Mouse (Mus musculus): Measurements from ENCODE around the gene Gm20605.
"Not testable (repeated sequence)": the region's sequence is repeated elsewhere in the genome, so short reads cannot be mapped to it uniquely, and the experiment has no call there.

Gm20605 gene

GRCm38 (mm10) chr5:137613076-137613475 lies 15.9 kb upstream of the Gm20605 start:
- no peak for DNase-seq (ENCODE audit: low read depth, low spot score)

DNA sequence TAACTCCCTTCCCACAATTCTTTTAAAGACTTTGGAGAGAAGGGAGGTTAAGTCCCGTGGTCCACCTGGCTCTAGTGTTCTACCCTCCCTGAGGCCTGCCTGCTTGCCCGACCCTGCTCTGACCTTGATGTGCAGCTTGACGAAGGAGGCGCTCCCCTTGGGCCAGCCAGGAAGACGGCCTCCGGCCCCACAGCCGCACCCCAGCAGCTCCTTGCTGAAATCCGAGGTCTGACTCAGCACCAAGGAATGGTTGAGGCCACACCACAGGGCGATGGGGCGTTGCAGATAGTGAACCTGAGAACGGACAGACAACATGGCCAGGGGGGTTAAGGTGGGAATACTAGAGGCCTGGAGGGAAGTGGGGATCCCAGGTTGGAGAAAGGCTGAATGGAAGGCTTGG lies 15.4 kb upstream of the Gm20605 start, which contains the start of gene Pcolce:
Gene Pcolce (minus strand): TSS at position 235 of the 400 bp plus-strand sequence.
- DNase-seq (ENCODE audit: low read depth, low spot score): peak; percentile 69

GRCm38 (mm10) chr5:137614921-137615320 lies 14.1 kb upstream of the Gm20605 start:
- not testable (repeated sequence) for DNase-seq (ENCODE audit: low read depth, low spot score)

DNA sequence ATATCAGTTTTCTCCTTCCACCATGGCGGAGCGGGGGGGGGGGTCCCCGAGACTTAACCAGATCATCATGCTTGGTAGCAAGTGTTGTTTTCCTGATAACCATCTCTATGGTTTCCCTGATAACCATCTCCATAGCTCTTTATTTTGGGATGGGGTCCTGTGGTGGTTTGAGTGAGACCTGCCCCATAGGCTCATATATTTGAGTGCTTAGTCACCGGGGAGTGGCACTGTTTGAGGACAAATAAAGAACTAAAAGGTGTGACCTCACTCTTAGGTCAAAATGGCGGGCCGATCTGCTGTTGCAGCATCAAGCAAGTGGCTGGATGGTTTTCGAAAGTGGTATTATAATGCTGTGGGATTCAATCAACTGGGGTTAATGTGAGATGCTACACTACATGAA lies 13.6 kb upstream of the Gm20605 start:
- DNase-seq (ENCODE audit: low read depth, low spot score): no peak

- no peak for DNase-seq (ENCODE audit: low read depth, low spot score)
Observed at GRCm38 (mm10) chr5:137623937-137624530, 4.9 kb upstream of the Gm20605 start.

GRCm38 (mm10) chr5:137627991-137628390 lies 984 bp upstream of the Gm20605 start:
- peak; percentile 49 for DNase-seq (ENCODE audit: low read depth, low spot score)

GRCm38 (mm10) chr5:137629306-137629721 lies 339 bp downstream of the Gm20605 start:
- DNase-seq (ENCODE audit: low read depth, low spot score): peak; percentile 79

DNA sequence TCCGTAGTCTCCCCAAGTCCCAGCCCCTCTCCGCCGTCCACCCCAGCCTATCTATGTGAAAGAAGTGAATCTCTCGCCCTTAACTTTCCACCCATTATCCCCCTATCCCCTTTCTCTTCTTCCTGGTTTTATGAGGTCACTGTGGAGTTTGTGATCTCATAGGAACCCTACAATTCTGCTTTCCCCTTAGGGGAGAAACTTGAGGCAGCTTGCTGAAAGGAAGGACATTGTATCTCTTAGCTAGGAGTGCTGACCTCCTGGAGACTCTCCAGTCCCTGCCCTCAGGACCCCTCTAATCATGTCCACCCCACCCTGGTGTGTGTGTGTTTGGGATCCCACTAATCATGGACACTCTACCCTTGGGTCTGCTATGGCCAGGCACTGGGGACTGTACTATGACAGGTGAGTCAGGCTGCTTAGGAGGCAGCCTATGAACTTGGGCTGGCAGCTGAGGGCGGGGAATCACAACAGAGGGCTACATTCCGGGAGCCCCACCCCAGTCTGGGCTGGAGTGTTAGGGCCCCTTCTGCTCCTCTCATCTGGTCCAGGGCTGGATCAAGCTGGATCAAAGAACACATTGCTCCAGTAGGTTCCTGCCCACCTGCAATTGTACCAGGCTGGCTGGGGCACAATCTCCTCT lies 1.1 kb downstream of the Gm20605 start:
- DNase-seq (ENCODE audit: low read depth, low spot score): peak; percentile 91

- peak; percentile 53 for DNase-seq (ENCODE audit: low read depth, low spot score)
Observed at GRCm38 (mm10) chr5:137630602-137631001, 1.6 kb downstream of the Gm20605 start.

DNA sequence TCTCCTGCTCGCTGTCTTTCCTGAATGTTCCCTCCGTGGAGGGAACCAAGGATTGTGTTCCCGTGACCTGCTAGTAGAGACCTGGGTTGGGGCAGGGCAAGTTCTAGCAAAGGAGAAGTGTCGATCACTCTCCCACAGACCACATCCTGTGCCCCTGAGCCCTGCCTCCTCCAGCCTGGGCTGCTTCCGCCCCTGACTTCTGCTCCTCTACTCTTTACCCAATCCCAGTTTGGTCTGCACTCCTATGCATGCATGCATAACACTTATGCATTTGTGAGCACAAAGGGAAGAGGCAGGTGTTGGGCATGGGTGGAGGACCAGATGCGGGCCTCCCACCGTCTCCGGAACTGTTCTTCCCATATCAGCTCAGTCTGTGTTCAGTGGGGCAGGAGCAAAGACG lies 2.2 kb downstream of the Gm20605 start:
- peak; percentile 96 for DNase-seq (ENCODE audit: low read depth, low spot score)

DNA sequence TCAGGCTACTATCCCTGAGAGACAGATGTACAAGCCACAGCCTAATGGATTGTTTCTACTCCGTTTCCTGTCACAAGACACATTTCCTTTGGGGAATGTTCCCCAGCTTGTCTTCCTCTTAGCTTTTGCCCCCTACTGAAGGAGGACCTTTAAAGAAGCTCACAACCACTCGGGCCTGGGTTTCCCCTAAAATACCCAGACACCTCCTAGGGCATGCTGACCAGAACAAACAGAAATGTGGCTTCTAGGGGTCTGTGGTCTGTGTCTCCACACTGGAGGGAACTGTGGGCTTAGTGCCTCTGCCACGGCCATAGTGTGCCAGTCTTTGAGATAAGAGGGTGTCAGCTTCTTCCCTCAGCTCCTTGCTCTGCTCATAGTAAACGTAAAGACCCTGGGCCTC lies 2.6 kb downstream of the Gm20605 start:
- DNase-seq (ENCODE audit: low read depth, low spot score): no peak

GRCm38 (mm10) chr5:137633397-137634084 lies 4.6 kb downstream of the Gm20605 start:
- DNase-seq (ENCODE audit: low read depth, low spot score): no peak

- peak; percentile 72 for DNase-seq (ENCODE audit: low read depth, low spot score)
Observed at GRCm38 (mm10) chr5:137639472-137639871, 10.5 kb downstream of the Gm20605 start.

DNA sequence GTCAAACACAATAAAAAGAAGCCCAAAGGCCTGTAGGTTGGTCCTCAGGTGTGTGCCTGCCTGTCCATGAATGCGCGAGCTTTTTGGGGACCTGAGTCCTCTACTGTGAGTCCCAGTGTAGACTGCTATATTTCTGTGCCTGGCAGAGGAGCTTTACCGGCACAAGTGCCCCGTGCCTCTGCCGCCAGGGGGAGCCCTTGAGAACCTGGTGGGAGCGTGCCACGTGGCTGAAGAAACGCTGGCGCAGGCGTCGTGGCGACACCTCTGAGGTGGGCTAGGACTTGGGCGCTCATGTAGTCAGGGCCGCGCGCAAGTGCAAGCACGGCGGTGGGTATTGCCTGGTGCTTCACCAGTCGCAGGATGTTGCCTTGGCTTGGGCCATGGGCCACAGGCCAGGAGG lies 12.1 kb downstream of the Gm20605 start, which contains the start of gene Sap25:
Gene Sap25 (plus strand): TSS at position 281 of the 400 bp plus-strand sequence.
- DNase-seq (ENCODE audit: low read depth, low spot score): peak; percentile 93

- peak; percentile 56 for DNase-seq (ENCODE audit: low read depth, low spot score)
Observed at GRCm38 (mm10) chr5:137642886-137643285, 13.9 kb downstream of the Gm20605 start.

DNA sequence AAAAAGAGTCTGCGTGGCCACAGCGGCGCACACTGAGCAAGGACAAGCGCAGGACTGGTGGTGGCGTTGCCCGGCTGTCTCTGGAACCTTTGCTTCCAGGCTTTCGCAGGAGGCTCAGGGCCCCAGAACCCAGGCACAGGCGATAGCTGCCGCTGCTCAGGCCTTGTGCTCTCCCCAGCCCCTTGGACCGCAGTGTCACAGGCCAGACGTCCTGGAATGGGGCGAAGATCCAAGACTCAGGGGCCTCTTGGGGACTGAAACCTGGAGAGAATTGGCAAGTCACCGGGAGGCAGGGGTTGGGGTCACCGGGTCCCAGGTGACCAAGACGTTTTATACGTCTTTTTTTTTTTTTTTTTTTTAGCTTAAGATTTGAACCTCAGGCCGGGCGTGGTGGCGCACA lies 15.5 kb downstream of the Gm20605 start:
- no peak for DNase-seq (ENCODE audit: low read depth, low spot score)

- no peak for DNase-seq (ENCODE audit: low read depth, low spot score)
Observed at GRCm38 (mm10) chr5:137645091-137645651, 16.2 kb downstream of the Gm20605 start.

GRCm38 (mm10) chr5:137645652-137646091 lies 16.7 kb downstream of the Gm20605 start, which contains the start of gene Irs3:
Irs3 (minus strand) TSS chr5:137645714.
- no peak for DNase-seq (ENCODE audit: low read depth, low spot score)

DNA sequence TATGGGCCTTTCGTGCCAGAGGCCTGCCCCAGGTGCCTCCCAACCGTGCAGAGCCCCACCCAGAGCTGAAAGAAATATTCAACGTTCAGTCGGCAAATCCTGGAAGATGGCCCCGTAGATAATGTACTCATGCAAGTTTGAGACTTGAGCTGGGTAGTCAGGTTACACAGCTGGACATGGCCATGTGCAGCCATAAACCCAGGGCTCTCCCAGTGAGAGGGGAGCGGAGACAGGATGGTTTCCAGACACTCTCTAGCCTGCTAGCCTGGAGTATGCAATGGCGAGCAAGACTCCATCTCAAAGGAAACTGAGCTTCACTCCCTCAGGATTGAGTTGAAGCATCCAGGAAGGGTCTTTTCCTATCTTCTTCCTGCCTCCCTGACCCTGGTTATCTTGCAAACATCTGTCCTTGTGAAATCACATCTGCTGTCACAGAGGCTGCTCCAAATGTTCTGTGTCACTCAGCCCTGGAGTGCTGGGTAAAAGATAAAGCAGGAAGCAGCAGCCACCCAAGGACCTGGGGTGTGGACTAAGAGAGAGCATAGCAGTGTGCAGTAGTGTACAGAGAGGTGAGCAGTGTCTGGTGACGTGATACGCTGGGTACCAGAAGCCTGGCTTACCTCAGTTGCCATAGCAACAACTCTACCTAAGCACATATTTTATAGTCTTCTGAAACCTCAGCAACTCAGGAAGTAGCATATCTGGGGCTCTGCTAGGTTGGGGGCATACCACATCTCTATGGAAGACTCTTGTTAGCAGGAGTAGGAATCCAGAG lies 19.0 kb downstream of the Gm20605 start:
- no peak for DNase-seq (ENCODE audit: low read depth, low spot score)

- DNase-seq (ENCODE audit: low read depth, low spot score): no peak
Observed at GRCm38 (mm10) chr5:137649251-137649650, 20.3 kb downstream of the Gm20605 start.
